Mouse (Mus musculus) layer of hippocampus, postnatal 25 days (tissue): ENCODE data around the gene Fhl4. TPM values are rescaled to one million over a fixed set of nuclear protein-coding genes. Genes with fewer than 3 reads are reported as not detected.

ENCODE experiments used
- total RNA-seq, 2 experiments: library from RNA; stranded (reverse); gene quantifications; 2 replicates each; pipeline ENCODE4 v1.2.3; 2021

Gene Fhl4
- total RNA-seq, 2 experiments from 2014 or later, result 0.77 to 0.86 TPM

Other genes with a start within 250 kb of the Fhl4 start
- gene Ric8b, start 184.9 kb downstream of the Fhl4 start, total RNA-seq, result 10 to 100 TPM; 35.4 to 41.0 TPM
- gene Tmem263, start 132 bp upstream of the Fhl4 start, total RNA-seq, result 10 to 100 TPM; 25.6 to 27.5 TPM
- gene Mterf2, start 25.5 kb upstream of the Fhl4 start, total RNA-seq, result 10 to 100 TPM; 16.2 to 17.8 TPM
- 10 to 100 TPM; 10.0 to 11.1 TPM for gene Cry1, start 82.6 kb upstream of the Fhl4 start, total RNA-seq